Mouse (Mus musculus) bone marrow macrophage, adult 2 months (primary cell): Measurements from ENCODE around the gene Suclg2.

ENCODE experiments used
- CTCF ChIP-seq: IDR thresholded peaks from 2 replicates; pipeline ENCODE4 v1.5.1; 2012; ENCODE audit warnings: low read depth, mild to moderate bottlenecking, low read length, moderate library complexity
- POLR2A ChIP-seq: IDR thresholded peaks from 2 replicates; pipeline ENCODE4 v1.6.1; 2012; ENCODE audit warnings: mild to moderate bottlenecking, low read depth, low read length, borderline replicate concordance

DNA sequence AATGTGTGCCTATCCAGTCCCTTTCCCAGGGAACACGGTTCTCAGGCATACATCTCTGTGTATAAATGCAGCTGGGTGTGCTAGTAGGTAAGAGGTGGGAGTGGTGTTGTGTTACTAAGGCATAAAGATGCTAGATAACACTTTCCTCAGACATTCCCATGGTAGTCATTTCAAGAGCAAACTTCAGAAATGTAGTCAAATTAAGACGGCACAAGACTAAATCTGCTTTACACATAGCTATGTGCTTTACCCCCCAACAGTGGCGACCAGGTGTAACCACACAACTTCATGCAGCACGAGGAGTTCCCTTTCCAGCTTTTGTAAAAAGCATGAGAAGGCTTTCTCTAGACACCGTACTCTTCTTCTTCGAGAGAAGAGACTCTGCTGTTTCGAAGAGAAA lies 89.5 kb downstream of the Suclg2 start:
- no peak for TF ChIP-seq POLR2A
- no peak for TF ChIP-seq CTCF
